Mouse (Mus musculus): ENCODE data around the gene 5530400C23Rik. TPM values are rescaled to one million over a fixed set of nuclear protein-coding genes. Genes with fewer than 3 reads are reported as not detected.
"Not testable (repeated sequence)": the region's sequence is repeated elsewhere in the genome, so short reads cannot be mapped to it uniquely, and the experiment has no call there.

The 5530400C23Rik gene
- polyA plus RNA-seq (2015; fragmentation: Nextera tagmentation; extraction: Ambion mirVana) = not detected in 2 replicates

DNA sequence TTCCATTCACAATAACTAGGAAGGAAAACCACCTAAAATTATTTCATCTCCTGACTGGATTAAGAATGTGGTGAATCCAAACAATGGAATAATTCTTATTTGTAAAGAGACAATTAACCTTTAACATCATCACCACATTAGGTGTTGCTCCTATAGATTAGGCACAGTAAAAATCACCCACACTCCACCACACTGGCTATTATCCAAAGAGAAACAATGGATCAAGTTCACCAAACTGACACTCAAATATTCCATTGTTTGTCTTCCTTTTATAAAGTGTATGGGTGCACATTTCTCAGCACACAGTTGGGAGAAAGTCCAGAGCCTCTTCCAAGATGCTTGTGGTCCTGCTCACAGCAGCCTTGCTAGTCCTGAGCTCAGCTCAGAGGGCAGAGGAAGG, at the start of gene 5530400C23Rik:
TSS of gene 5530400C23Rik (plus strand) at position 301 of the 400 bp plus-strand sequence.
- not testable (repeated sequence) for ATAC-seq (ENCODE audit: borderline replicate concordance, extremely low read depth, low FRiP score, low TSS enrichment); H3K9ac ChIP-seq; H3K4me2 ChIP-seq; H3K4me1 ChIP-seq; H3K4me3 ChIP-seq; H3K27ac ChIP-seq; H3K36me3 ChIP-seq; H3K27me3 ChIP-seq; H3K9me3 ChIP-seq

DNA sequence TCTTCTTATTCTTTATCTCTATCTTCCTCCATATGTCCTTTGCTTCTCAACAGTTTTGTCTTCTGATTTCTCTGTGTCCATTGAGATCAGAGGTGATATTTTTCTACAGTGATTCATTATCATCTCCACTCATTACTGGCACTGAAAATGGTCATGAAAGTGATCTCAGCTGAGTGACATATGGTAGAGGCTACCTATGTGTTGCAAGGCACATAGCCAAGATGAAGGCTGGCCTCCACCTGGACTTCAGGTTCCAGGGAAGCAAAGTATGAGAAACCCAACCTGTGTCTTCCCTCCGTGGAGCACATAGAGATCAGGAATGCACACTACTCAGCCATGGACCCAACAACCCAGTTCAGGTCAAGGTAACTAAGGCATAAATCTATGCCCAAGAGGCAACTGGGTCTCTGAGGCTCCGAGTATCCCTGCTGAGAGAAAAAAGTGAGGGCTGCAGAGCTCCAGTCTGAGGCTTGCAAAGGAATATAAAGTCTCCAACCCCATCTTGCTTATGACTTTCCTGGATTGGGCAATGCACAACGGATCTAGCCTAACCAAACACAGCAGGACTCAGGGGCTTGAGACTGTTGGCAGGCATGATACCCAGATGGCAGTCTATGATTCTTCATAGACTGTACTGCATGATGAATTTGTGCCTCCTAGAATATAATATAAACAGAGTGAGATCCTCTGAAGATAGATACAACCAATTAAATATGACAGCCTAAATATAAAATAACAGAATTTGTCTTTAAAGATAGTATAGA, 14.1 kb downstream of the 5530400C23Rik start:
- 62% methylated on average over 3 of the region's 3 CpGs for WGBS
- Histone ChIP-seq H3K9ac (no peak overlapping the region), H3K4me1 (no peaks in the 10 kb centered on the region), H3K27me3 (no peaks in the 10 kb centered on the region), H3K9me3 (no peaks in the 10 kb centered on the region), H3K36me3 (no peaks in the 10 kb centered on the region), H3K4me3 (no peak overlapping the region), H3K27ac (no peak overlapping the region), H3K4me2 (no peak overlapping the region)
- no peak for ATAC-seq (ENCODE audit: borderline replicate concordance, extremely low read depth, low FRiP score, low TSS enrichment)

DNA sequence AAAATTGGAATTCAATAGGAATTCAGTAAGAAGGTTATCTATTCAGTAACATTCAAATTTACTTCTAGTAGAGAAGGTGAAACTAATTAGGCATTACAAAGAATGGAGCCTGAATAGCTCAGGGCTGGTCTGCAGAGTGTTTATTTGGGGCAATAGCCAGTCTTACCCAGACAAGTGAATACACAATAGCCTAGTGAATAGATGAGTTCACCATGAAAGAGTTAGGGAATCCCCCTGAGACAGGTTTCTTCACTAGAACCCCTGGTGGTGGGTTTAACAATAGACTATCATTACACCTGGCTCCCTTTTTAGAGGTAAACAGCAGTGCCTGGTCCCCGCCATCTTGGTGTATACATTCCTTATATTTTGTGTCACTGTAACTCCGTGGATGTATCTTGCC, 21.9 kb downstream of the 5530400C23Rik start:
- H3K4me3 ChIP-seq; H3K36me3 ChIP-seq; H3K27ac ChIP-seq; H3K9me3 ChIP-seq; H3K9ac ChIP-seq; H3K4me2 ChIP-seq; H3K4me1 ChIP-seq; ATAC-seq (ENCODE audit: borderline replicate concordance, extremely low read depth, low FRiP score, low TSS enrichment); H3K27me3 ChIP-seq: not testable (repeated sequence)
- 91% methylated on average over 2 of the region's 2 CpGs for WGBS

DNA sequence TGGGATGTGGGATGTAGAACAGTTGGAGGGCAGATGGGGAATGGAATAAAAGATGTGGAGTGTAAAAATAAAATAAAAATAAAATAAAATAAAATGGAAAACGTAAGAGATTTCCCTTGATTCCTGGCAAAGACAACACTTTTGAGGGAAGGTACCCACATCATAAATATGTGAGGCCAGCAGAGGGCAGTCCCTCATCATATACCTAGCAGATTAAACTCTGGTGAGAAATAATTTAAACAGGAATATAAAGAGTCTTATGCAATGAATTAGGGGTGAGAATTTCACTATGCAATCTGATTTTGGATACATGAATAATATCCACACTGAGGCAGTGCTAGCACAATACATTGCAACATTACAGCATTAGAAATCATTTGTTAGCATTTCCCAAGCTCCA, 46.5 kb downstream of the 5530400C23Rik start:
- no peak overlapping the region for H3K4me2 ChIP-seq
- no peaks in the 10 kb centered on the region for H3K27me3 ChIP-seq
- H3K9ac ChIP-seq = no peak overlapping the region
- no peaks in the 10 kb centered on the region for H3K9me3 ChIP-seq
- H3K36me3 ChIP-seq = no peaks in the 10 kb centered on the region
- no peak overlapping the region for H3K4me3 ChIP-seq
- WGBS = 48% methylated on average over 1 of the region's 1 CpGs
- H3K4me1 ChIP-seq = no peaks in the 10 kb centered on the region
- no peak for ATAC-seq (ENCODE audit: borderline replicate concordance, extremely low read depth, low FRiP score, low TSS enrichment)
- H3K27ac ChIP-seq = no peak overlapping the region

DNA sequence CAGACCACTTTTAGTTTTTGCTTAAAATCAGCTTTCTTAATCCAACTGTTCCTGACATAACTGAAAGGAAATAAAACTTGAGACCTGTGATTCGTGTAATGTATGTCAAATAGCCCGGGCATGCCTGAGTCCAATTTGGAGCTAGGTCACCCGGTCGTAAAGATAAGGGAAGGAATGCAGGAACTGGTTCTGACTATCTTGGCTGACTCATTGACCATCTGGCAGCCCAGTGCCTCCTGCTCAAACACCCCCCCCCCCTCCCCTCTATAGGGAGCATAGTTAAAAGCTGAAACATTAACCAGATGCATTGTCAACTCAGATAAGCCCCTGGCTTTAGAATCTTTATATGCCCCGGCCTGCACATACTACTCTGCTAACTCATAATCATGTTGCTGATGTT, 49.7 kb downstream of the 5530400C23Rik start:
- not testable (repeated sequence) for ATAC-seq (ENCODE audit: borderline replicate concordance, extremely low read depth, low FRiP score, low TSS enrichment); H3K4me1 ChIP-seq; H3K9ac ChIP-seq; H3K36me3 ChIP-seq; H3K9me3 ChIP-seq; H3K4me3 ChIP-seq; H3K27me3 ChIP-seq; H3K4me2 ChIP-seq; H3K27ac ChIP-seq
- WGBS = 28% methylated on average over 5 of the region's 5 CpGs

Other genes starting within 250 kb of the 5530400C23Rik start
- gene Tas2r140, start 236.4 kb upstream of the 5530400C23Rik start, polyA plus RNA-seq (2015; fragmentation: Nextera tagmentation; extraction: Ambion mirVana) = not detected in 2 replicates
- 79.6 and 79.8 TPM in 2 replicates for gene Smim10l1, start 187.3 kb upstream of the 5530400C23Rik start, polyA plus RNA-seq (2015; fragmentation: Nextera tagmentation; extraction: Ambion mirVana)

Data from lung, embryonic 15.5 days (tissue).